Mouse (Mus musculus): Measurements from ENCODE around the gene Hnf4a. TPM values are rescaled to one million over a fixed set of nuclear protein-coding genes. Genes with fewer than 3 reads are reported as not detected.

Hnf4a gene
- total and polyA plus RNA-seq, 3 experiments, result not detected

- Histone ChIP-seq H3K4me1 (ENCODE audit: control insufficient read depth in 1 of 2, insufficient read depth in 2 of 2) (0 out of 4 replicates have a peak, but pooled peaks cover 0 to 3% of the 10 kb centered on the region in 2 experiments), H3K9me3 (replicated peaks; ENCODE audit: low read length) (no peaks in the 10 kb centered on the region), H3K9ac (ENCODE audit: insufficient read depth, low read depth) (no peak overlapping the region), H3K36me3 (replicated peaks in 1 of 2; ENCODE audit: control insufficient read depth in 1 of 2, insufficient read depth in 1 of 2, low read length in 1 of 2) (no peaks in the 10 kb centered on the region), H3K4me2 (ENCODE audit: insufficient read depth, low read depth, poor library complexity, severe bottlenecking) (no peak overlapping the region), H3K79me2 (replicated peaks; ENCODE audit: control insufficient read depth, extremely low read depth, insufficient read depth, poor library complexity, severe bottlenecking) (no peaks in the 10 kb centered on the region), H3K27ac (ENCODE audit: insufficient read depth, low read depth) (no peak overlapping the region), H3K27me3 (replicated peaks) (peaks cover 89% of the 10 kb centered on the region), H3K4me3 (replicated peaks in 1 of 3; ENCODE audit: low read depth in 2 of 3, low read length in 2 of 3, poor library complexity in 1 of 3) (no peak overlapping the region)
- TF ChIP-seq BHLHE40 (IDR thresholded peaks at IDR 0.05; ENCODE audit: low read depth, low read length) (no peak), MAFK (IDR thresholded peaks at IDR 0.05; ENCODE audit: insufficient replicate concordance, low read length) (no peak), ELF1 (IDR thresholded peaks at IDR 0.05; ENCODE audit: low read depth, low read length) (no peak), MYC (IDR thresholded peaks at IDR 0.05; ENCODE audit: low read depth, low read length) (no peak), MEF2A (IDR thresholded peaks at IDR 0.05; ENCODE audit: borderline replicate concordance, low read depth, low read length) (no peak)
- no peak for DNase-seq (ENCODE audit: extremely low read depth)
- in situ Hi-C loops (cut with MboI; ENCODE audit: low pct_ligation_motif_present, low pct_unique_long_range_greater_than_20kb, low sequenced_read_pairs), result no loop called here
- dilution Hi-C loops (cut with MboI; ENCODE audit: extremely low pct_ligation_motif_present, extremely low pct_unique_long_range_greater_than_20kb, low sequenced_read_pairs), result no loop called here
Measured at GRCm38 (mm10) chr2:163487360-163487759, 19.2 kb upstream of the Hnf4a start.

- H3K9me3 ChIP-seq (replicated peaks; ENCODE audit: low read length), result no peaks in the 10 kb centered on the region
- no peak overlapping the region for H3K27ac ChIP-seq (ENCODE audit: insufficient read depth, low read depth)
- H3K4me1 ChIP-seq (ENCODE audit: control insufficient read depth in 1 of 2, insufficient read depth in 2 of 2), result no peaks in the 10 kb centered on the region
- H3K36me3 ChIP-seq (replicated peaks in 1 of 2; ENCODE audit: control insufficient read depth in 1 of 2, insufficient read depth in 1 of 2, low read length in 1 of 2), result no peaks in the 10 kb centered on the region
- H3K4me3 ChIP-seq (replicated peaks in 1 of 3; ENCODE audit: low read depth in 2 of 3, low read length in 2 of 3, poor library complexity in 1 of 3), result no peak overlapping the region
- no peak overlapping the region for H3K9ac ChIP-seq (ENCODE audit: insufficient read depth, low read depth)
- DNase-seq (ENCODE audit: extremely low read depth), result no peak
- TF ChIP-seq MAX (IDR thresholded peaks at IDR 0.05; ENCODE audit: low read length), result no peak
- TF ChIP-seq MAFK (IDR thresholded peaks at IDR 0.05; ENCODE audit: insufficient replicate concordance, low read length), result no peak
- in situ Hi-C loops (cut with MboI; ENCODE audit: low pct_ligation_motif_present, low pct_unique_long_range_greater_than_20kb, low sequenced_read_pairs), result no loop called here
- H3K27me3 ChIP-seq (replicated peaks), result peaks cover 92% of the 10 kb centered on the region
- no peak overlapping the region for H3K4me2 ChIP-seq (ENCODE audit: insufficient read depth, low read depth, poor library complexity, severe bottlenecking)
- H3K79me2 ChIP-seq (replicated peaks; ENCODE audit: control insufficient read depth, extremely low read depth, insufficient read depth, poor library complexity, severe bottlenecking), result no peaks in the 10 kb centered on the region
- dilution Hi-C loops (cut with MboI; ENCODE audit: extremely low pct_ligation_motif_present, extremely low pct_unique_long_range_greater_than_20kb, low sequenced_read_pairs), result no loop called here
Measured at GRCm38 (mm10) chr2:163489725-163490291, 16.8 kb upstream of the Hnf4a start.

- no peak for DNase-seq (ENCODE audit: extremely low read depth)
- no peak overlapping the region for H3K9ac ChIP-seq (ENCODE audit: insufficient read depth, low read depth)
- no peak overlapping the region for H3K4me2 ChIP-seq (ENCODE audit: insufficient read depth, low read depth, poor library complexity, severe bottlenecking)
- no peaks in the 10 kb centered on the region for H3K9me3 ChIP-seq (replicated peaks; ENCODE audit: low read length)
- no peak for TF ChIP-seq BHLHE40 (IDR thresholded peaks at IDR 0.05; ENCODE audit: low read depth, low read length)
- H3K27me3 ChIP-seq (replicated peaks), result peaks cover 92% of the 10 kb centered on the region
- no peaks in the 10 kb centered on the region for H3K79me2 ChIP-seq (replicated peaks; ENCODE audit: control insufficient read depth, extremely low read depth, insufficient read depth, poor library complexity, severe bottlenecking)
- no peak overlapping the region for H3K4me3 ChIP-seq (replicated peaks in 1 of 3; ENCODE audit: low read depth in 2 of 3, low read length in 2 of 3, poor library complexity in 1 of 3)
- in situ Hi-C loops (cut with MboI; ENCODE audit: low pct_ligation_motif_present, low pct_unique_long_range_greater_than_20kb, low sequenced_read_pairs) (no loop called here), dilution Hi-C loops (cut with MboI; ENCODE audit: extremely low pct_ligation_motif_present, extremely low pct_unique_long_range_greater_than_20kb, low sequenced_read_pairs) (no loop called here)
- no peak overlapping the region for H3K27ac ChIP-seq (ENCODE audit: insufficient read depth, low read depth)
- no peaks in the 10 kb centered on the region for H3K36me3 ChIP-seq (replicated peaks in 1 of 2; ENCODE audit: control insufficient read depth in 1 of 2, insufficient read depth in 1 of 2, low read length in 1 of 2)
- peaks cover 0 to under 1% of the 10 kb centered on the region in 2 experiments; a peak in 1 of 4 replicates for H3K4me1 ChIP-seq (ENCODE audit: control insufficient read depth in 1 of 2, insufficient read depth in 2 of 2)
Measured at GRCm38 (mm10) chr2:163490656-163491055, 16.0 kb upstream of the Hnf4a start.
